Mouse (Mus musculus) kidney, postnatal 36 days (tissue): ENCODE results near the gene Tmtc3.
"Not testable (repeated sequence)": the region's sequence is repeated elsewhere in the genome, so short reads cannot be mapped to it uniquely, and the experiment has no call there.

Experiments used
- DNase-seq, 2 experiments: peaks; one replicate each; pipeline ENCODE4 v3.0.0; 2021 to 2022; ENCODE audit warnings: mixed read lengths in 2 of 2

Tmtc3 gene

DNA sequence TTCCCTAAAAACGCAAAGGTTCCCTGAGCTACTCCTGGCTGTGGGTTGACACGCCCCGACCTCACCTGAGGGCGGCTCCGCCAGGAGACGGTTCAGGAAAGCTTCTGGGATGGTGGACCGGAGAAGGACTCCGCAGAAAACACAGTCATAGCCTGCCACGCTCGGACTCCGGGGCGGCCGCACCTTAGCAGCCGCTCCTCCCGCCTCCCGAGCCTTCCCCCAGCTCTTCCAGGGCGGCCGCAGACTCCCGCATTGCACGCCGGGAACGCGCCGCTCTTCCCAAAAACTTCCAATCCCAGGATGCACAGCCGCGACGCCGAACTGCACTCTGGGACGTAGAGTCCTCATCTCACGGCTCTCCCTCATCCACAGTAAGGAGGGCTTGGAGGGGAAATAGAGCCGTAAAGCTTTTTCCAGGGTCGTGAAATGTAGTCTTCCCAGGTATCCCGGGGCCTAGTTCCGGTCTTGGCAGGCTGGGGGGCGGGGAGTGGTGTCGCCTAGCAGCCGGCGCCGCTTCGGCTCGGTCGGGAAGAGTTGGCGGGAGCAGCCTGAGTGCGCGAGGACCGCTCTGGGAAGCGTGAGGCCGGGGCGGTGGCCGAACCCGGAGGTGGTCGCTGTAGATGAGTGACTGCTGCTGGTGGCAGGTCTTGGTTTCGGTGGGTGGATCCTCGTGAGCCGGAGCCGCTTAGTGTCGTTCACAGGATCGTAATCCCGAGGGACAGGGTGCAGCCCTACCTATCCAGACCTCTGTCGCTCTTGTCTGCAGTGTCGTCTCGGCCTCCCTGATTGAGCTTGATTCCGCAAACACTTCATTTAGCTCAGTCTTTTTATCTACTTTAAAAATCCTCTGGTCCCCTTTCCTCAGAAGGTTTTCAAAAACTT lies at the start of gene Tmtc3, which contains the start of gene Cep290:
Tmtc3 (minus strand) TSS at position 254 of the 882 bp plus-strand sequence.
Cep290 (plus strand) TSS at position 462 of the 882 bp plus-strand sequence.
- DNase-seq, result peak; percentile 96 to 98

DNA sequence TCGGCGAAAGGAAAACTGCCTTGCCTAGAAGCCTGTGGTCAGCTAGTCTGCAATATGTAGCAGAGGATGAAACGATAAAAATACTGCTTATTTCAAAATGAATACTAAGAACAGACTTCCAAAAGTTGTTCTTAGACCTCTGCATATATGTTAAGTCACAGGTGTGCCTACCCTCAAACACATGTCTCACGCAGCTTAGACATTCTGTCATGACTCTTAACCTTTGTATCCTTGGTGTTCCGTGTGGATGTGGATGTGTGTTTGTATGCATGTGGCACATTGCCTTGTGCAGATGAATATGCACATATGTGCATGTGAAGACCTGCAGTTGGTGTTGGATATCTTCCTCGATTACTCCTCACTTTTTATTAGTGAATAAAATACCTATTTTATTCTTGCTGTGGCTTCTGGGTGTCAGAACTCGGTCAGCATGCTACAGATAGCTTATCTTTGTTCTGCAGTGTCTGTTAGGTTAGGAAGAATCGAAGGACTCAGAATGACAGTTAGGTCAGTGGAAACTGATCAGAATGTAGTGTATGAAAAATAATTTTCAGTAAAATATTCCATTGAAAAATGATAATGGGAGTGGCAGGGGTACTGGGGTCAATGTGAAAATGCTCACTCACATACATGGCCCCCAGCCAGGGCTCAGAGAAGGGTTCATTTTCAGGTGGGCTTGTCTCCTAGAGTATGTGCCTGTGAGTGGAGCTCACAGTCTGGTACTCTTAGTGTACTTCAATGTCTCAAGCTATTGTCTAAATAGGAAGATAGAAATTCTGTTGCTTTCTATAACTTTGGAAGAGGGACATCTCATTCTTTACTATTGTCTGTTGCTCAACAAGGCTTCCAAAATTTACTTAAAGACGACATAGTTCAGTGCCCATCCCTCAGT lies 37.6 kb upstream of the Tmtc3 start:
- DNase-seq, result no peak

DNA sequence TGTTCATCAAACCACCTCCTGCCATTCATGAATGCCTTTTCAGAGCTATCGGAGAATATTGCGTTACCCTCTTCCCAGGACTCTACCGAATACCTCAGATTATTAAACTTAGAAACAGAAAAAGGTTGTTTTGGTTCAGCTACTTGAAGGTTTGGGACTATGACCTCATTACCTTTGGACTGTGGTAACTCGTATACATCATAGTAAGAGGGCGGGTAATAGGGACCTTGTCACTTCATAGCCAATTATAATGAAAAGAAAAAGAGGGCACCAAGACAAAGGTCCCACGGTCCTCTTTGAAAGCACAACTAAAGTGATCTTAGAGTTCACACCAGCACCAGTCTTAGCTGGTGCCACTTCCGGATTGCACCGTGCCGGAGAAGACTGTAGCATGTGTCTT lies 35.2 kb upstream of the Tmtc3 start:
- peak in 1 of 2 experiments; percentile 4 for DNase-seq

DNA sequence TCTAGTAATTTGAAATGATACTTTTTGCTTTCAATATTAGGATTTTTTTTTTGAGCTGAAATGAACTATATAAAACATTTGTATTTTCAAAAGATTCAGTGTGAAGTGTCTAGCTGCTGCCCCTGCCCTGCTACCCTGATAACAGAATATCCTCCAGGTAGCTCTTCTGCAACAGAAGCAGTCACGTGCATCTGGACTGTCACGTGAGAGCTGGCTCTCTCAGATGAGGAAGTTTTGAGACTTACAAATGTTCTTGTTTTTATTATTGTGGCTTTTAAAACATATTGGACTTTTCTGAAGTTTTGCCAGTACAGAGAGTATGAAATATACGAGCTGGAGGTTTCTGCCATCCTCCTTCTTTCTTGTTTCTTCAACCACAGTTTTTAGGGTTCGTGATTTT lies 34.5 kb upstream of the Tmtc3 start:
- peak in 1 of 2 experiments; percentile 14 for DNase-seq

DNA sequence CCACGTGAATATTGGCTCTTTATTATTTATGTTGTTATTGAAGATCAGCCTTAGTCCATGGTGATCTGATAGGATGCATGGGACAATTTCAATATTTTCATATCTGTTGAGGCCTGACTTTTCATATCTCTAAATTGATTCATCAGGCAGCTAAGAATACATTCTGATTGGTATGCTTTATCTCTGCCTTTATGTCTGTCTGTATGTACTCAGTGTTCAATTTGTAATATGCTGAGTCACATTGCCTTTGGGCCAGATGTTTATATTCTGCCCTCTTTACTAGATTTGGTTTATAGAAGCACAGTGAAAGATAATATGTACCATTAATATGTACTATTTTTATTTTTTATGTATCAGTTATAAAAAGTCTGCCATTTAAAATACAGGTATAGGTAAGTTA lies 21.0 kb upstream of the Tmtc3 start:
- DNase-seq, result no peak

DNA sequence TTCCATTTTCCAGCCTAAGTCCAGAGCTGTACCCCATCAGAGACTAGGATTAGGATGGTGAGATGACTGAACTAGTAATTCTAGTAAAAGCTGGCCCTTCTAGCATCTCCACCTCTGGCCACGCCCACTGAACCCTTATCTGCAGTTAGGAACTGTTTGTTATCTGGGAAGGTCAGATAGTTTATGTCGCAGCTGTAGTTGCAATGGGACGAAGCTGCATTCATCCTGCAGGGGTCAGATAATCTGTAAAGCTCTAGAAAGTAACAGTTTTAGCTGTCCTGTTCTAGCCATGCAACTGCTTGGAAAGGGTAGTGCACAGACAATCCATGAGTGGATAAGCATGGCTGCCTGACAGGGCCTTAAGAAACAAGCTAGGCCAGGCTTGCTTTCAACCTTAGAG lies 11.2 kb upstream of the Tmtc3 start:
- DNase-seq, result no peak

DNA sequence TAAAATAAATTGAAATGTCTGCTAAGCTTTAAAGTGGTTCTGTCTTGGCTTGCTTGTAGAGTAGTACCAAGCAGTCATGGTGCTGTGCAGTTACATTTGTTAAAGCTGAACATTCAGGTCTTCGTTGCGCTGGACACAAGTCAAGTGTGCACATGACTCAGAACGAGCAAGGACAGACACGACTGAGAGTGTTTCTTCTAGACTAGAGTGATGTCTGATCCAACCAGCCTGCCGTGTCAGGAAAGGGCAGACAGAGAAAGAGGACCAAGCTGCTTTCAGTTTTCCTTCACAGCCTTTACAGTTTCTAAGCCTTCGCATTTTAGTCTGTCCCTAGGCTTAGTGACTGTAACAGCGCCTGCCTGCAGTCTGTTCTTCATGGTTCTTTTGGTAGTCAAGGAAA lies 4.8 kb upstream of the Tmtc3 start:
- DNase-seq, result no peak

DNA sequence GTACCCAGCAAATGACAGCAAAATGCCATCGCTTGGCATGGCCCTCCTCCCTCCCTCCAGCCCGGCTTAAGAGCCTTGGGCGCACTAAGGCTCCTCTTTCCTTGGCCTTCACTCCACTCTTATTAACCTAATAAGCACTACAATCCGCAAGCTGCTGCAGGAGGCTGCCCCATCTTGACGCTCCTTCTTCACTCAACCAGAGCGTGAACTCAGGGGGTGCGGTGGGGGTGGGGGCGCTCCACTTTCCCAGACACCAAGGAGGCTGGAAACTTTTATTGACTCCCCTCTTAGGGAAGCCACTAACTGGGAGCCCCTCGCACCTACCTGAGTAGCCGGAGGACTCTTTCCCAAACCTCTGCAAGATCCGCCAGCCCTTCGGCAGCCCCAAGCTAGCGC lies 451 bp downstream of the Tmtc3 start:
- peak in 1 of 2 experiments; percentile 4 for DNase-seq

DNA sequence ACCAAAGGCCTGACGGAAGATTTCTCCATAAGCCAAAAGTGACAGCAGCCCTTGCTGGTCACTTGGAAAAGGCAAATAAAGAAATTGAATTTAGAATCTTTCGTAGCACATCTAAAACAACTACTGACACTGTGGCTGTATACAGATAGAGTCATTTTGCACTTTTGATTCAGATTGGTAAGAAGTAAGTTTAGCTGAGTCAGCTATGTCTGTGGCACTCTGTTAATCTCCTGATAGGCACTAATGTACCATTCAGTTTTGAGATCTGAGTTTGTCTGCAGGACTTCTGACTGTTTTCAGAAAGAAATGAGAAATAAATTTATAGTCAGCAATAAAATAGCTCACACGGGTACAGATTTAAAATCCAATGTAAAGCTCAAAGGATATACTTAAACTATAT lies 7.6 kb downstream of the Tmtc3 start:
- no peak for DNase-seq

DNA sequence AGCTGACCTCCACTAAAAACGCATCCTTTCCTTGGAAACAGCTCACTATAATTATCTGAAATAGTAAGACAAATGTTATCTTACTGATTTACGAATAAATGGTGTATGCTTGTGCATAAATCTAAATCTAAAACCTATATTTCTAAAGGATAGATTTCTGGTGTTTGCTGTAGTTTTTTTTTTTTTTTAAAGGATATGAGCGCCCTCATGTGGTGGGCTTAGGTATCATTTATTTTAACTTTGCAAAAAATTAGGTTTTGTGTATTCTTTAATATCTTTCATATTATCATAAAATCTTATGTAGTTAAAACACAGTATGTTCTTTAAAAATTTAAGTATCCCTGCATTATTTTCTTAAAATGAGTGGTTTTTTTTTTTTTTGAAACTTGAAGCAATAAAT lies 12.1 kb downstream of the Tmtc3 start:
- no peak for DNase-seq

DNA sequence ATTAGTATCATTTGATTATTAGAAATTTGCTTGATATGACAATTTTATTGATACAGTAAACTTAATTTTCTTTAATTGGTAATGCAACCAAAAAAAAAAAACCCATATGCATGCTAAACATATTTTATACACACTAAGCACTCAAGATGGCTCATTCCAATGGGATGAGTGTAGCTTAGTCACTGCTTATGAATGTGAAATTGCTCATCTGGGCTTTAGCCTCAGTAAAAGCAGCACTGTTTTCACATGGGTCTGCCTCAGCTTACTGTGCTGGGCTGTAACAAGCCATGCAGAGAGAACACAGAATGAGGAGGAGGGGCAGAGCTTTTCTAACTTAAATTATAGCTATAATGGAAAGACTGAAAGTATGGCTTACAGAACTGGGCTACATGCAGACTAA lies 26.6 kb downstream of the Tmtc3 start:
- DNase-seq, result no peak

DNA sequence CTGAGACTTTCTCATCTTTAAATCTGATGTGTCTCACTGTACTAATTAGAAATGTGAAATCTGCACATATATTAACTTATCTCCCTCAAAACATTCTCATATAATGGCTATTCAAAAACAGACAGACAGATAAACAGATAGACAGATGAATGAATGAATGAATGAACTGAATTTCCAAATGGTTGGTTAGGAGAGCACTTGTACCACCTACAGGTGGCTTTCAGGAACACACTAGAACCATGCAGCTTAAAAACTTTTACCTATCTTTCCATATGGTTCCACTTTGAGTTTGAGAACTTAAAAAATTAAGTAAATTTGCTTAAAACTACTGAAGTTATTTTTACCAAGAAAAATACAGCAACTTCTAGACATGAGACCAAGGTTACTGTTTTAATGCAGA lies 37.8 kb downstream of the Tmtc3 start:
- no peak for DNase-seq

DNA sequence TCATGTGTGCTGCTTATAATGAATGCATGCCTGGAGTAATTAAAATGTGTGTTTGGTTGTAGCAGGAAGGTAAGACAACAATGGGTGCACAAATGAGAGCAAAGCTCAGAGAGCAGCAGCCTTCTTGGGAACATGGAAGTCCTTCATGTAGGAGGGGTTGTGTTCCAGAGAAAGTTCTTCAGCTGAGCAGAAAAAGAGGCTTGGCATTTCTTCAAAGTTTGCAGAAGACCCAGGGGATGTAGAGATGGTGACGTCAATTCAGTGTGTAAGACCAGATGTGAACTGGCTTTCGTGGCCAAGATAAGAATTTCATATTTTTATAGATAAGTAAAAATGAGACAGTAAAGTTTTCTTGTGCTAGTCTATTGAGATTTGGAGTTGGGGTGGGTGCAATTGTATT lies 59.6 kb downstream of the Tmtc3 start:
- DNase-seq, result no peak

DNA sequence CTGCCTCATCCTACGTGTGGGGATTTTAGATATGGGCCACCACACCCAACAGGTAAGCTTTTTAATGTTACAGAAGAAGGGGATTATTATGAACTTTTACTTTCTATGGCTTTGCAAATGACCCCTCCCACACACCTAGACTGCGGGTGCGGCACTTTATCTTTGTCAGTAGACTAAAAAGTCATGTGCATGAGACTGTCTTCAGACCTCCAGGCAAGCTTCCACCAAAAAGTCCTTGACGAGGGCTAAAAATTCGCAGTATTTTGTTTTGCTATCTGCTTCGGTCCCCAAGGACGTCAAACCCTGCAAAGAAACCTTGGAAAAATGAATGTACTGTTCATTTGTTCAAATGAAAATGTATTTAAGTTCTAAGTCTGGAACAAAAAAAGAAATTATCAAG lies 71.6 kb downstream of the Tmtc3 start:
- DNase-seq, result no peak

DNA sequence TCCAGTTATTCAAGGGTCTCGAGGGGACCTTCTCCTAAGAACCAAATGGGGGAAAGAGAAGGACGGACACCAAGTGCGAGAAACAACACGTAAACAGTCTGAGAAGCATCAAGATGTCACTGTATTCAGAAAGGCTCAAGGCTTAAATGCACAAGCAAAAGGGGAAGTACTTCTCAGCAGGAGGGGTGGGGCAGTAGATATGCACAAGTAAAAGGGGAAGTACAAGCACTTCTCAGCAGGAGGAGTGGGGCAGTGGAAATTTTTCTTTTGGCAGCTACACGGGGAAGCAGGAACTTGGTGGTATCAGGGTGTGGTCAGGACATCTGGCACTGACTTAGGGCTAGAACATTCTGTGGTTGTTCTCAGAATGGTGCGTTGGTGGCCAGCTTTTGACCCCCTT lies 84.8 kb downstream of the Tmtc3 start:
- DNase-seq, result not testable (repeated sequence)
